Mouse (Mus musculus): ENCODE measurements around the gene Glis1.

DNA sequence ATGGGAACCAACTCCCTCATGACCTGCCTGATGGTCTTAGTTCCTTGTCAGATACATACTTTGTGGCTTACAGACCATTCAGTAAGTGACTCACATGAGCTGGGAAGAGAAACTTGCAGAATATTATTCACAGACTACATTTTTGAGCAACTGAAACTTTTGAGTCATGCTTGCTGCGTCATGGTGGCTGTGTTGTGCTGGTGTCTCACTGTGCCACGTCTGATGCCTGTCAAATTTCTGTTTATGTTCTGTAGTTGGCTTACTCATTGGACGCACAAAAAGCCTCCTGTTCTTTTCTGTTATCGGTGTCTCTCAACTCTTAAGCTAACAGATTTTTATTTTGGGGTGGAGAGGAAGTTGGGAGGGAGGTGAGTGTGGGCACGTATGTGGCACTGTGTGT is 119.4 kb downstream of the Glis1 start:
- TF ChIP-seq CHD2 (IDR thresholded peaks at IDR 0.05; ENCODE audit: low read depth, low read length) (no peak), ZNF384 (IDR thresholded peaks at IDR 0.05; ENCODE audit: low read depth, low read length) (no peak), MAFK (IDR thresholded peaks at IDR 0.05; ENCODE audit: insufficient read depth, low read depth, low read length) (no peak)

Measured in ES-E14 (cell line).